Mouse (Mus musculus) small intestine, adult 2 months (tissue): ENCODE data around the gene Cln3.

Source experiments
- CTCF ChIP-seq: fragments of 200-500 bp; IDR thresholded peaks from 2 replicates; pipeline ENCODE4 v1.5.1; 2012; ENCODE audit warnings: low read depth, mild to moderate bottlenecking, control low read depth, inconsistent platforms, low read length, moderate library complexity, mixed read lengths; ENCODE audit not compliant: insufficient replicate concordance, insufficient read length; ENCODE audit errors: extremely low read depth
- POLR2A ChIP-seq: fragments of 200-500 bp; IDR thresholded peaks from 2 replicates; pipeline ENCODE4 v1.6.1; 2012; ENCODE audit warnings: low read depth, mild to moderate bottlenecking, control low read depth, inconsistent platforms, low read length, moderate library complexity

DNA sequence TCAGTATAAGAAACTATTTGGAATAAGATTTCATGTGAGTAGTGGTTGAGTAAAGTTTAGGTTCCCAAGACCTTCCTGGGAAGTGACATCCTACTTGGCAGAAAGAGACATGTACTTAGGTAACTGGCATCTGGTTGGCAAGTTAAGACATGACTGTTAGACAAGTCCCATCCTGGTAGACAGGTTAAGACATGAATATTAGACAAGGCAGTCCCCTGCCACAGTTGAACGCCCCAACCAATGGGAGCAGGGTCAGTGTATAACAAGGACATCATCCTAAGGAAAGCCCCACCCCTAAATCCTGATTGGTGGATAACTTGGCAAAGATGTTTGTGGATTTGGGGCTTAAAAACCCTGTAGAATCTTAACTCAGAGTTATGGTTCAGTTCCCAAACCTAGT, 52.2 kb downstream of the Cln3 start:
- TF ChIP-seq CTCF: no peak
- no peak for TF ChIP-seq POLR2A
